Mouse (Mus musculus) thymus, adult 2 months (tissue): ENCODE data around the gene Rab22a.

Experiments
- CTCF ChIP-seq: fragments of 200-500 bp; IDR thresholded peaks from 2 replicates; pipeline ENCODE4 v1.5.1; 2012; ENCODE audit warnings: mild to moderate bottlenecking, control low read depth, low read length, moderate library complexity, borderline replicate concordance; ENCODE audit not compliant: control insufficient read depth, poor library complexity, insufficient read depth; ENCODE audit errors: extremely low read depth
- POLR2A ChIP-seq: fragments of 200-500 bp; IDR thresholded peaks from 2 replicates; pipeline ENCODE4 v1.6.1; 2012; ENCODE audit warnings: mild to moderate bottlenecking, low read length, control low read depth, moderate library complexity; ENCODE audit not compliant: control insufficient read depth, poor library complexity, insufficient read depth; ENCODE audit errors: extremely low read depth

GRCm38 (mm10) chr2:173685781-173686361, 26.3 kb downstream of the Rab22a start:
- TF ChIP-seq CTCF (no peak), POLR2A (no peak)
